Mouse (Mus musculus): ENCODE measurements around the gene Sin3b. TPM values are rescaled to one million over a fixed set of nuclear protein-coding genes. Genes with fewer than 3 reads are reported as not detected.
"Not testable (repeated sequence)": the region's sequence is repeated elsewhere in the genome, so short reads cannot be mapped to it uniquely, and the experiment has no call there.

Gene Sin3b
- 3.1 and 4.5 TPM in 2 replicates for polyA plus RNA-seq (2012)

DNA sequence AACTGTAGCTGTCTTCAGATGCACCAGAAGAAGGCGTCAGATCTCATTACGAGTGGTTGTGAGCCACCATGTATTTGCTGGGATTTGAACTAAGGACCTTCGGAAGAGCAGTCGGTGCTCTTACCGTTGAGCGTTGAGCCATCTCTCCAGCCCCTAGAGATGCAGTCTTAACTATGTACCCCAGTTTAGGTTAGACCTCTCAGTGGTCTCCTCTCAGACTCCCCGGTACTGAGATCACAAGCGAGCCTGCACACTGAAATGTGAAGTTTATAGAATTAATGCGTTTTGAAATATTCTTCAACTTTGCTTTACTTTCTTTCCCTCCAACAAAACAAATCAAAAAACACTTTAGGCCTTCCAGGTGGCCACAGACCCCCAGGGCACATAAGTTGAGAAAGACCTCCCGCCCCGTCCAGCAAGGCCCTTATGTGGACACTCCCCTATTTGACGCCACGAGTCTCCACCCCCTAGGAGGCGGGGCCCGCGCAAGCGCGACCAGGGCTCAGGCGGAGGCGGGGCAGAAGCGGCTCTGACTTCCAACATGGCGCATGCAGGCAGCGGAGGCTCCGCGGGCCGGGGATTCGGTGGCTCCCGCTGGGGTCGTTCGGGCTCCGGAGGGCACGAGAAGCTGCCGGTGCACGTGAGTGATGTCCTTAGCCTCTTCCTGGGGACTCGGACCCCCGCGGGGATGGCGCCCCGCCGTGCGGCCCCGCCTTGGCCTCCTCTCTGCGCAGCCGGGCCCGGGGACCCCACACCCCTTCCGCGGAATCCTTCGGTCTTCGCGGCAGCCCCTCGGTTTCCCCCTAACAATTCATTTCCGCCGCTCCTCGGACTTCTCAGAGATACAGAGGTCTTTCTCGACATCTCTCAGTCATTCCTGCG is at the start of gene Sin3b:
Gene Sin3b (plus strand): TSS at position 517 of the 882 bp plus-strand sequence.
- peak within 1 kb of the TSS; percentile 86 for H3K4me3 ChIP-seq (replicated peaks)
- peaks cover 20% of the 10 kb centered on the region for H3K4me1 ChIP-seq (ENCODE audit: control insufficient read depth)
- H3K27me3 ChIP-seq (ENCODE audit: control insufficient read depth) = no peaks in the 10 kb centered on the region
- TF ChIP-seq TAL1 (IDR thresholded peaks at IDR 0.05; ENCODE audit: low read length) (no peak), GATA1 (IDR thresholded peaks at IDR 0.05; ENCODE audit: low read length) (no peak)
- no peaks in the 10 kb centered on the region for H3K9me3 ChIP-seq (ENCODE audit: control insufficient read depth, low read length)
- H3K36me3 ChIP-seq (ENCODE audit: control insufficient read depth) = peaks cover 32% of the 10 kb centered on the region

DNA sequence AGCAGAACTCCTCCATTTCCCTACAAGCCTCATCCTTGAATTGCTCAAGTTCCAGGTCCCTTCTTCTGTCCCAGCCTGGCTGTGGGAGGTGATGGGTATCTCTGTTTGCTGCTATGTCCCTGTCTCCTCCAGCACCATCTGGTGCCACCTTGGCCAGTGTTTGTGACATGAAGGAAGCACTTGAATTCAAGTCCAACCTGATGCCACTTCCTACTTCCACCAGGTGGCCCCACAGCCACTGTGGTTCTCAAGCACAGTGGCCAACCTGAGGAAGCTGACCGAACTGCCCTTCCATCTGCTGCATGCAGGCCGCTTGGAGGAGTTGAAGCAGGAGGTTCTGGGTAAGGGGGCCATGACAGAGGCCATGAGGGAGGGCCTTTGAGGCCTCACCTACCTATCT is 48.9 kb upstream of the Sin3b start:
- no peaks in the 10 kb centered on the region for H3K27me3 ChIP-seq (ENCODE audit: control insufficient read depth)
- H3K36me3 ChIP-seq (ENCODE audit: control insufficient read depth) = no peaks in the 10 kb centered on the region
- TF ChIP-seq TAL1 (IDR thresholded peaks at IDR 0.05; ENCODE audit: low read length) = no peak
- TF ChIP-seq GATA1 (IDR thresholded peaks at IDR 0.05; ENCODE audit: low read length) = no peak
- no peak overlapping the region for H3K4me3 ChIP-seq (replicated peaks)
- H3K4me1 ChIP-seq (ENCODE audit: control insufficient read depth) = no peaks in the 10 kb centered on the region
- H3K9me3 ChIP-seq (ENCODE audit: control insufficient read depth, low read length) = no peaks in the 10 kb centered on the region

- no peak overlapping the region for H3K4me3 ChIP-seq (replicated peaks)
- no peaks in the 10 kb centered on the region for H3K4me1 ChIP-seq (ENCODE audit: control insufficient read depth)
- H3K27me3 ChIP-seq (ENCODE audit: control insufficient read depth) = no peaks in the 10 kb centered on the region
- no peak for TF ChIP-seq GATA1 (IDR thresholded peaks at IDR 0.05; ENCODE audit: low read length)
- no peak for TF ChIP-seq TAL1 (IDR thresholded peaks at IDR 0.05; ENCODE audit: low read length)
- H3K9me3 ChIP-seq (ENCODE audit: control insufficient read depth, low read length) = no peaks in the 10 kb centered on the region
- no peaks in the 10 kb centered on the region for H3K36me3 ChIP-seq (ENCODE audit: control insufficient read depth)
These were observed 46.6 kb upstream of the Sin3b start for GRCm38 (mm10) chr8:72676436-72676835.

DNA sequence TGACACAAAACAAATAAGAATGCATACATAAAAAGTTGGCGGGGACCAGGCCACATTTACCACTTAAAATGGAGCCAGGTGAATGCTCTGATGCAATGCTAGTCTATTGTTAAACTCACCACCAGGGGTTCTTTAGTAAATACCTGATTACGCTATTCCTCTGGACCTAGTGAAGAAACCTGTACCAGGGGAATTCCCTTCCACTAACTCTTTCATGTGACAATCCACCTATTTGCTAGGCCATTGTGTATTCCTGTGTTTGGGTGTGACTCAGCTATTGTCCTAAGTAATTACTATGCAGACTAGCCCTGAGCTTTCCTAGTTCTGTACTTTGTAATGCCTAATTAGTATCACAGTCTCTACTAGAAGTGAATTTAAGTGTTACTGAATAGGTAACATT is 46.2 kb upstream of the Sin3b start:
- not testable (repeated sequence) for H3K4me3 ChIP-seq (replicated peaks); H3K4me1 ChIP-seq (ENCODE audit: control insufficient read depth); H3K27me3 ChIP-seq (ENCODE audit: control insufficient read depth); H3K9me3 ChIP-seq (ENCODE audit: control insufficient read depth, low read length); H3K36me3 ChIP-seq (ENCODE audit: control insufficient read depth)

GRCm38 (mm10) chr8:72677331-72677730 is 45.8 kb upstream of the Sin3b start:
- TF ChIP-seq TAL1 (IDR thresholded peaks at IDR 0.05; ENCODE audit: low read length) = no peak
- TF ChIP-seq GATA1 (IDR thresholded peaks at IDR 0.05; ENCODE audit: low read length) = no peak
- Histone ChIP-seq H3K4me1 (ENCODE audit: control insufficient read depth) (no peaks in the 10 kb centered on the region), H3K9me3 (ENCODE audit: control insufficient read depth, low read length) (no peaks in the 10 kb centered on the region), H3K4me3 (replicated peaks) (no peak overlapping the region), H3K36me3 (ENCODE audit: control insufficient read depth) (no peaks in the 10 kb centered on the region), H3K27me3 (ENCODE audit: control insufficient read depth) (no peaks in the 10 kb centered on the region)

- no peaks in the 10 kb centered on the region for H3K9me3 ChIP-seq (ENCODE audit: control insufficient read depth, low read length)
- TF ChIP-seq TAL1 (IDR thresholded peaks at IDR 0.05; ENCODE audit: low read length) (no peak), GATA1 (IDR thresholded peaks at IDR 0.05; ENCODE audit: low read length) (no peak)
- H3K36me3 ChIP-seq (ENCODE audit: control insufficient read depth) = no peaks in the 10 kb centered on the region
- H3K27me3 ChIP-seq (ENCODE audit: control insufficient read depth) = no peaks in the 10 kb centered on the region
- H3K4me3 ChIP-seq (replicated peaks) = no peak overlapping the region
- H3K4me1 ChIP-seq (ENCODE audit: control insufficient read depth) = no peaks in the 10 kb centered on the region
These were observed 43.0 kb upstream of the Sin3b start for GRCm38 (mm10) chr8:72680133-72680532.

DNA sequence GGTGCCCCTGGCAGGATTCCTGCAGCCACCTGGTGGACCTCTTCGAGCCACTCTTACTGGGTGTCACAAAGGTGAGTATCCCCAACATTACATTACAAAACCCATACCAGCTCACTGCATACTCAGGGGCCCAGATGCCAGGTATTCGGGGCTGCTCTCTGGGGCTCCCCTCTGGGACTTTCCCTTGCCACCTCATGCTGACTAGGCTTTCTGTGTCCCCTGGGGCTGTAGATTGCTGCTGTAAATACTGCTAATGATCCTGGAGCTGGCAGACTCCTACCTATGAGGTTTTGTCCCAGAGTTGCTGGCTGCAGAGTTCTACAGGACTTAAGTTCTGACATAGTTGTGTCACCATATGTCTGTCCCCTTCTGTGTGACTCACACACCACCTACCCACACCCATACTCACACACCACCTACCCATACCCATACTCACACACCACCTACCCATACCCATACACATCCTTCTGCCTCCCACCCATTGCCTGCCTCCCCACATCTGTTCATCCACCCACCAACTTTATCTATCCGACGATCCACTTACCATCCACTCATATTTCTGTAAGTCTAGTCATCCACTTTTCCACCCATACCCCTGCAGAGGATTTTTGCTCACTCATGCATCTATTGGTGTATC is 40.9 kb upstream of the Sin3b start:
- TF ChIP-seq GATA1 (IDR thresholded peaks at IDR 0.05; ENCODE audit: low read length) (no peak), TAL1 (IDR thresholded peaks at IDR 0.05; ENCODE audit: low read length) (no peak)
- Histone ChIP-seq H3K9me3 (ENCODE audit: control insufficient read depth, low read length) (no peaks in the 10 kb centered on the region), H3K27me3 (ENCODE audit: control insufficient read depth) (no peaks in the 10 kb centered on the region), H3K36me3 (ENCODE audit: control insufficient read depth) (no peaks in the 10 kb centered on the region), H3K4me1 (ENCODE audit: control insufficient read depth) (no peaks in the 10 kb centered on the region), H3K4me3 (replicated peaks) (no peak overlapping the region)

- Histone ChIP-seq H3K4me3 (replicated peaks) (no peak overlapping the region), H3K36me3 (ENCODE audit: control insufficient read depth) (no peaks in the 10 kb centered on the region), H3K9me3 (ENCODE audit: control insufficient read depth, low read length) (no peaks in the 10 kb centered on the region), H3K4me1 (ENCODE audit: control insufficient read depth) (no peaks in the 10 kb centered on the region), H3K27me3 (ENCODE audit: control insufficient read depth) (no peaks in the 10 kb centered on the region)
- no peak for TF ChIP-seq TAL1 (IDR thresholded peaks at IDR 0.05; ENCODE audit: low read length)
These were observed 40.0 kb upstream of the Sin3b start for GRCm38 (mm10) chr8:72683010-72683521.

DNA sequence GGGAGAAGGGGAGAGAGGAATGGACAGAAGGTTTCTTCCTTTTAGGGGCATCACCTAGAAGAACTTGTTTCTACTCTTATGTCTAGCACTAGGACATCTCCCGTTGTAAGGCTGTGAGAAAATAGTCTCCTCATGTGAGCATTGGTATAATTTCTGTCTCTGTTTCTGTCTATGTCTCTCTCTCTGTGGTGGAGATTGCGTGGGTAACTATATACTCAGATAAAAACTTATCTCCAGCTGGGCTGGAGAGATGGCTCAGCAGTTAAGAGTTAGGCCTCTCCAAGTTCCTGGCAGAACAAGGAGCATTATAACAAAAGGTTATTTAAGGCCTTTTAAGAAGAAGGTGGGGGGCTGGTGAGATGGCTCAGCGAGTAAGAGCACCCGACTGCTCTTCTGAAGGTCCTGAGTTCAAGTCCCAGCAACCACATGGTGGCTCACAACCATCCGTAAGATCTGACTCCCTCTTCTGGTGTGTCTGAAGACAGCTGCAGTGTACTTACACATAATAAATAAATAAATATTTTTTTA is 39.4 kb upstream of the Sin3b start:
- H3K4me1 ChIP-seq (ENCODE audit: control insufficient read depth); H3K4me3 ChIP-seq (replicated peaks); H3K9me3 ChIP-seq (ENCODE audit: control insufficient read depth, low read length); H3K36me3 ChIP-seq (ENCODE audit: control insufficient read depth); H3K27me3 ChIP-seq (ENCODE audit: control insufficient read depth): not testable (repeated sequence)

Measured in erythroblast, embryonic 14.5 days (primary cell).